In the genomic region with DNA sequence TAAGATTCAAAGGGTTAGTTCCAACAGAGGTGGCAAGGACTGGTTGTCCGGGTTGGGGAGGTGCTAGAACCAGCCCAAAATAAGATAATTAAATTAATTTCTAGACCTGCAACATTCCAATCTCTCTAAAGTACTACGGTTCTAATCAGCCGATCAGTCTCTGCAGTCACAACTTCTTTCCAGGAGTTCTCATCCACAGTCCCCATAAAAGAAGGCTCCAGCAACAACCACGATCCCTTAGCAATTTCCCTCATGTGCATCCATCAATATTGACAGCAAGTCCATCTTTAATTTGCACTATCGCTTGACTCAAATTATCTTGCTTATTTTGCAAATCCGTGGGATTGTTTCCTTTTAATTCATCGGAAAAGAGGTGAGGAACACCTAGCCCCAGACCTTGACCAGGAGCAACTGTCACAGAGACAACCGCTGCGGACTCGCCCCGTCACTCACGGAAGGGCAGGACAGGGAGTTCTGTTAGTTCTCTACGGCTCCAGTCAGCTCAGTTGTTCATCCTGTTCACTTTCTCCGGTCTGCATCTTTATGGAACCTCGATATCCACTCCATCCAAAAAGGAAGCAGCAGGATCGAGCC, we compare ENCODE assay signal across 7 mouse cellular contexts. TPM values are rescaled to one million over a fixed set of nuclear protein-coding genes. Genes with fewer than 3 reads are reported as not detected.
DNase-seq lines count a peak whose midpoint lies in the region; ATAC-seq and TF ChIP-seq lines count a peak whose summit lies in the region.

No protein-coding gene starts in this region.

- DNase-seq in thymus, adult 2 months, result no peak
- no peak for DNase-seq in thymus, postnatal 4 days
- no peak for DNase-seq in ovary, postnatal 10 days (ENCODE audit: low spot score)
- no peak for DNase-seq in gastrocnemius, postnatal 36 days
- no peak for DNase-seq in layer of hippocampus, adult 9-11 months

- H3K4me3 ChIP-seq in thymus, adult 2 months (ENCODE audit: control insufficient read depth, insufficient read depth, low read length), result peak overlapping the region; percentile 80
- H3K4me3 ChIP-seq in forebrain, embryonic 13.5 days, result peak overlapping the region; percentile 77
- peak overlapping the region; percentile 87 for H3K4me3 ChIP-seq in liver, embryonic 16.5 days (ENCODE audit: low read depth, low read length)

- peak; percentile 39; the same call in 1 of the 2 replicates for ATAC-seq in forebrain, embryonic 13.5 days
- ATAC-seq in liver, embryonic 16.5 days (ENCODE audit: low read depth), result peak; percentile 48

- no peaks in the 10 kb centered on the region for H3K9me3 ChIP-seq in forebrain, embryonic 13.5 days (replicated peaks)
- no peaks in the 10 kb centered on the region for H3K9me3 ChIP-seq in liver, embryonic 16.5 days (replicated peaks; ENCODE audit: control insufficient read depth, low read length)

- no peaks in the 10 kb centered on the region for H3K27me3 ChIP-seq in thymus, adult 2 months (ENCODE audit: control insufficient read depth, insufficient read depth, low read length)
- no peaks in the 10 kb centered on the region for H3K27me3 ChIP-seq in forebrain, embryonic 13.5 days
- H3K27me3 ChIP-seq in liver, embryonic 16.5 days (ENCODE audit: control insufficient read depth, insufficient read depth, low read depth, low read length), result no peaks in the 10 kb centered on the region

- H3K36me3 ChIP-seq in thymus, adult 2 months (ENCODE audit: control insufficient read depth, insufficient read depth, low read length), result no peaks in the 10 kb centered on the region
- H3K36me3 ChIP-seq in forebrain, embryonic 13.5 days (ENCODE audit: poor library complexity, severe bottlenecking), result peaks cover 4% of the 10 kb centered on the region; the same call in 1 of the 2 replicates
- peaks cover under 1% of the 10 kb centered on the region; the same call in 1 of the 2 replicates for H3K36me3 ChIP-seq in liver, embryonic 16.5 days (ENCODE audit: control insufficient read depth, insufficient read depth)

- TF ChIP-seq CTCF in thymus, adult 2 months (IDR thresholded peaks at IDR 0.05; ENCODE audit: borderline replicate concordance, control insufficient read depth, extremely low read depth, insufficient read depth, low read length, poor library complexity), result no peak

- intact Hi-C loops in gastrocnemius, postnatal 36 days (cut with DNase I), result no loop called here

- WGBS in thymus, adult 2 months, result 14% methylated on average over 16 of the region's 16 CpGs
- 18% methylated on average over 16 of the region's 16 CpGs for WGBS in forebrain, embryonic 13.5 days
- 11% methylated on average over 16 of the region's 16 CpGs for WGBS in liver, embryonic 16.5 days (ENCODE audit: insufficient replicate concordance)

- no peak for TF ChIP-seq POLR2A in thymus, adult 2 months (IDR thresholded peaks at IDR 0.05; ENCODE audit: control insufficient read depth, extremely low read depth, insufficient read depth, low read length, poor library complexity)

- H3K4me2 ChIP-seq in forebrain, embryonic 13.5 days, result peak overlapping the region; percentile 85
- H3K4me2 ChIP-seq in liver, embryonic 16.5 days (ENCODE audit: low read depth, low read length), result peak overlapping the region; percentile 78

- H3K9ac ChIP-seq in forebrain, embryonic 13.5 days, result peak overlapping the region; percentile 91
- peak overlapping the region; percentile 88 for H3K9ac ChIP-seq in liver, embryonic 16.5 days (ENCODE audit: low read depth, low read length)

- H3K4me1 ChIP-seq in thymus, adult 2 months (replicated peaks; ENCODE audit: control insufficient read depth, insufficient read depth, low read length), result no peaks in the 10 kb centered on the region
- peaks cover 14% of the 10 kb centered on the region for H3K4me1 ChIP-seq in forebrain, embryonic 13.5 days
- H3K4me1 ChIP-seq in liver, embryonic 16.5 days (ENCODE audit: control insufficient read depth, low read depth, low read length), result peaks cover 11% of the 10 kb centered on the region

- no peak overlapping the region for H3K27ac ChIP-seq in thymus, adult 2 months (ENCODE audit: control insufficient read depth, insufficient read depth, low read length)
- H3K27ac ChIP-seq in forebrain, embryonic 13.5 days, result peak overlapping the region; percentile 16; the same call in 1 of the 2 replicates
- peak overlapping the region; percentile 21; the same call in 1 of the 2 replicates for H3K27ac ChIP-seq in liver, embryonic 16.5 days (ENCODE audit: low read length)

RNA-seq across cellular contexts. Expression of a gene that starts 0.4 kb away (rescaled TPM):
- 5.0 and 5.6 TPM in 2 replicates for polyA plus RNA-seq in thymus, adult 2 months (2012; rRNA removed)
- 39.4 and 40.2 TPM in 2 replicates for polyA plus RNA-seq in forebrain, embryonic 13.5 days (2015; fragmentation: Nextera tagmentation; extraction: Ambion mirVana)
- 25.9 and 26.8 TPM in 2 replicates for polyA plus RNA-seq in liver, embryonic 16.5 days (2015; fragmentation: Nextera tagmentation; extraction: Ambion mirVana)
- 10 to 100 TPM; 26.9 to 32.0 TPM for total RNA-seq in gastrocnemius, postnatal 36 days (2021)

RNA-seq across cellular contexts. Expression of a gene that starts 12.4 kb away (rescaled TPM):
- 3.8 and 5.4 TPM in 2 replicates for polyA plus RNA-seq in thymus, adult 2 months (2012; rRNA removed)
- 9.4 and 11.8 TPM in 2 replicates for polyA plus RNA-seq in forebrain, embryonic 13.5 days (2015; fragmentation: Nextera tagmentation; extraction: Ambion mirVana)
- polyA plus RNA-seq in liver, embryonic 16.5 days (2015; fragmentation: Nextera tagmentation; extraction: Ambion mirVana), result 26.0 and 27.4 TPM in 2 replicates
- total RNA-seq in gastrocnemius, postnatal 36 days (2021), result 10 to 100 TPM in 1 of 2 experiments, 1 to 10 TPM in 1; 9.8 to 10.6 TPM
